8 mouse cellular contexts compared by ENCODE assay signal in the genomic region with DNA sequence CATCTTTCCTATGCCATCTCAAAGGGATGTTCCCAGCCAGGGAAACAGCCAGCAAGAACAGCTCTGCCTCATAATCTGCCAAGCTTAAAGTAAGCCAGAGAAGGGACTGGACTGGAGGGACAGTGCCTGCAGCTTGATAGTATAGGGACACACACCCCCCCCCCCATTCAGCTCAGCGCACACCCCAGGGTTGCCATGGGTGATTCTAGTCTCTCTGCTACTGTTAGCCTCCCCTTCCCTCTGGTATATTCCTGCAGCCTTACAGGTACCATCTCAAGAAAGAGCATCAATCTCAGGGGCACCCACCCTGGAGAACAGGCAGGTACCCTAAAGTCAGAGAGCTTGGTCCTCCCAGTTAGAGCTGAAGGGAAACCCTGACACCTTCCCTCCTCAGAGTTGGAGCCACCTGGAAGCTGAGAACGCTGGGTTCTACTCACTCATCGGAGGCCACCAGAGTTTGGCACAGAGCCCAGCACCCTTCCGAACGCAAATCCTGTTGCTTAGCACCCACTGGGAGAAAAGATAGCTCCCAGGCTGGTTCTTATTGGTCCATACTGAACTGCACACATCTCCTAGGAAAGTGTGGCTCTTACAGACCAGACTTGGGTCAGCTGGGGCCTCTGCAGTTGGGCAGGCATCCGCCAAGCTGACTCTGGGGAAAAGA.
A peak's percentile ranks its signal among the peaks of the same experiment; 100 is the strongest.
DNase-seq lines count a peak whose midpoint lies in the region; ATAC-seq and TF ChIP-seq lines count a peak whose summit lies in the region.

No protein-coding gene starts in this region.

- WGBS in forebrain, embryonic 13.5 days: 59% methylated on average over 6 of the region's 6 CpGs
- 89% methylated on average over 6 of the region's 6 CpGs for WGBS in forebrain, embryonic 11.5 days
- WGBS in lung, postnatal 0 days: 41% methylated on average over 6 of the region's 6 CpGs

- ATAC-seq in forebrain, embryonic 13.5 days: 0 out of 2 replicates have a peak, but pooled peaks have one; percentile 42
- no peak for ATAC-seq in forebrain, embryonic 11.5 days (replicated peaks; ENCODE audit: low FRiP score)
- ATAC-seq in lung, postnatal 0 days: no peak
- no peak for ATAC-seq in megakaryocyte, adult 5-6 weeks (ENCODE audit: poor library complexity, severe bottlenecking)

- H3K9me3 ChIP-seq in forebrain, embryonic 13.5 days (replicated peaks): no peaks in the 10 kb centered on the region
- H3K9me3 ChIP-seq in forebrain, embryonic 11.5 days (ENCODE audit: control insufficient read depth, low read length): no peaks in the 10 kb centered on the region
- H3K9me3 ChIP-seq in lung, postnatal 0 days (ENCODE audit: low read length): no peaks in the 10 kb centered on the region

- no peak overlapping the region for H3K9ac ChIP-seq in forebrain, embryonic 13.5 days
- no peak overlapping the region for H3K9ac ChIP-seq in forebrain, embryonic 11.5 days (ENCODE audit: low read length)
- no peak overlapping the region for H3K9ac ChIP-seq in lung, postnatal 0 days (replicated peaks; ENCODE audit: low read depth)

- DNase-seq in forebrain, embryonic 11.5 days (ENCODE audit: low spot score): no peak
- peak; percentile 18 for DNase-seq in lung, postnatal 0 days (ENCODE audit: low spot score)
- DNase-seq in lung, postnatal 25 days (ENCODE audit: low spot score): no peak
- DNase-seq in layer of hippocampus, adult 8-10 months (ENCODE audit: low spot score in 2 of 2): peak; percentile 77 to 85
- DNase-seq in right cerebral cortex, postnatal 14 days: peak; percentile 95
- no peak for DNase-seq in Muller cell, postnatal 12 days (ENCODE audit: inconsistent ontology term)

- no peak for TF ChIP-seq CTCF in lung, postnatal 0 days (IDR thresholded peaks at IDR 0.05)

- H3K36me3 ChIP-seq in forebrain, embryonic 13.5 days (ENCODE audit: poor library complexity, severe bottlenecking): no peaks in the 10 kb centered on the region
- no peaks in the 10 kb centered on the region for H3K36me3 ChIP-seq in forebrain, embryonic 11.5 days (ENCODE audit: control insufficient read depth, insufficient read depth, low read length)
- no peaks in the 10 kb centered on the region for H3K36me3 ChIP-seq in lung, postnatal 0 days (ENCODE audit: insufficient read depth, low read length)

- no peak for TF ChIP-seq EP300 in lung, postnatal 0 days (IDR thresholded peaks at IDR 0.05)

- no peak overlapping the region for H3K27ac ChIP-seq in forebrain, embryonic 13.5 days
- H3K27ac ChIP-seq in forebrain, embryonic 11.5 days (ENCODE audit: low read depth, low read length): no peak overlapping the region
- H3K27ac ChIP-seq in lung, postnatal 0 days (ENCODE audit: low read length): no peak overlapping the region

- no peak overlapping the region for H3K4me3 ChIP-seq in forebrain, embryonic 13.5 days
- H3K4me3 ChIP-seq in forebrain, embryonic 11.5 days (ENCODE audit: low read depth, low read length): no peak overlapping the region
- no peak overlapping the region for H3K4me3 ChIP-seq in lung, postnatal 0 days (ENCODE audit: low read depth, low read length)

- 0 out of 2 replicates have a peak, but pooled peaks cover 4% of the 10 kb centered on the region for H3K27me3 ChIP-seq in forebrain, embryonic 13.5 days
- no peaks in the 10 kb centered on the region for H3K27me3 ChIP-seq in forebrain, embryonic 11.5 days (ENCODE audit: control insufficient read depth, insufficient read depth, low read length)
- H3K27me3 ChIP-seq in lung, postnatal 0 days (replicated peaks; ENCODE audit: insufficient read depth, low read length): no peaks in the 10 kb centered on the region

- H3K4me2 ChIP-seq in forebrain, embryonic 13.5 days: no peak overlapping the region
- no peak overlapping the region for H3K4me2 ChIP-seq in forebrain, embryonic 11.5 days (ENCODE audit: low read depth, low read length, severe bottlenecking)
- no peak overlapping the region for H3K4me2 ChIP-seq in lung, postnatal 0 days (replicated peaks; ENCODE audit: low read depth, low read length)

- peaks cover 28% of the 10 kb centered on the region for H3K4me1 ChIP-seq in forebrain, embryonic 13.5 days
- H3K4me1 ChIP-seq in forebrain, embryonic 11.5 days (replicated peaks; ENCODE audit: control insufficient read depth, insufficient read depth, low read length): no peaks in the 10 kb centered on the region
- H3K4me1 ChIP-seq in lung, postnatal 0 days (ENCODE audit: insufficient read depth, low read depth, low read length): no peaks in the 10 kb centered on the region

Comparison
In these comparisons a context has a peak if more than half of its experiments do, and no peak if none do; other contexts are left out.
1. DNase-seq: peak in lung, postnatal 0 days (single experiment), layer of hippocampus, adult 8-10 months (2 of 2) and right cerebral cortex, postnatal 14 days (single experiment); none in forebrain, embryonic 11.5 days (single experiment), lung, postnatal 25 days (single experiment) and Muller cell, postnatal 12 days (single experiment).